Mouse (Mus musculus) effector memory CD4-positive, alpha-beta T cell, adult 5 months (primary cell): Measurements from ENCODE around the gene Hoxb4. TPM values are rescaled to one million over a fixed set of nuclear protein-coding genes. Genes with fewer than 3 reads are reported as not detected.

Experiments used
- polyA plus RNA-seq: library from polyadenylated mRNA; unstranded; fragments of 100-300 nt; shearing (Covaris generic); gene quantifications from one replicate; pipeline ENCODE4 v1.2.1, GENCODE M21; 2017

Hoxb4 gene
- 0.15 TPM for polyA plus RNA-seq

DNA sequence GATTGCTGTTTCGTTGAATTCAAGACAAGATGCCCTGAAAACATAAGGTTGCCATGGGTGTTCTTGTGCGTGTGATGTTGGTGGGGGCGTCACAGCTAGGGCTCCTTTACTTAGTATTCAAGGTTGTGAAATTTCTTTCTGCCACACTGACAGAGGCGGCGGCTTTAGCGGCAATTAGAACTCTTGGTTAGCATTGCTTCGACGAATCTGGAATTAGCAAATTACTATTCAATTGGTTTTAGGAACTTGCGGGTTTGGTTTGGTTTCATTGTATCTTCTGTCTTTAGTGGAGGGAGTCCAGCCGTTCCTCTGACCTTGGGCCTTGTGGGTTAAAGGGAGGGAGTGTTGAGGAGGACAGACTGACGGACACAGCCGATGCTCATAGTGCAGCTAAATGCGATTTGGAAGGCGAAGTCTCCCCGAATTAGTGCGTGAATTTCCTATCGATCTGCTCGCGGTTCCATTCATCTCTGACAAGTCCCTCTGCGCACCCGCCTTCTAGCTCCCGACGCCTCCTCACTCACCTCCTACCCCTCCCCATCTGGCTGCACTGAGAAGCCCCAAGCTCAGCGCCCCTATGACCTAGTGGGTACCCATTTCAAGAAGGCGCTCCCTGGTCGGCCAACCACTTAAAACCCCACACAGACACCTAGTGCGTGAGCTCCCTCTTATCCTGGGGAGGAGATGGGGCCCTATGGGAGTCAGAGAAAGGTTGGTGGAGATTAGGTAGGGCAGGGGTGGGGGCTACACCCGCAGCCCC is at the start of gene Hoxb4:
Gene Hoxb4 (plus strand): TSS at position 660 of the 760 bp plus-strand sequence.

DNA sequence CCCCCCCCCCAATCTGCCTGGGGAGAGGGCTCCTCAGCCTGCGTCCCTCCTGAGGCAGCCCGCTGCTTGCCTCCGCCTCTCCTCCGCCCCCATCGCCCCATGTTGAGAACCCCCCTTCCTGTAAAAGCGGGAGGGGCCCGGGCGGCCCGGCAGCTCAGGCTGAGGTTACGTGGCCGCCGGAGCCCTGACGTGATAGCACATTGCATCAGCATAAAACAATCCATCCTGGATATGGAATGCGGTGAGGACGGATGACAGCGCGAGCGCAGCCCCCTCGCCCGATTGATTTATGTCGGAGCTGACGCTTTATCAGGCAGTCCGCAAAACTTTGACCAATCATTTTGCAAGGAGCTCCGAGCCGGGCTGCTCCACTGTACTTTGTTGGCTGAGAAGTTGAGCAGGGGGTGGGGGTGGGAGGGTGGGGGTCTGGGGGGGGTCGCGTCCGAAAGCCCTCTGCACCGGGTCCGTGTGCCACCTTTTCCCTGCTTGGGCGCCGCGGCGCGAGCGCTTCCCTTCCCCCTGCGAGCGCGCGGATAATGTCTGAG is 47.0 kb upstream of the Hoxb4 start, which contains the start of gene Hoxb9:
Gene Hoxb9 (plus strand): TSS at position 462 of the 545 bp plus-strand sequence.

DNA sequence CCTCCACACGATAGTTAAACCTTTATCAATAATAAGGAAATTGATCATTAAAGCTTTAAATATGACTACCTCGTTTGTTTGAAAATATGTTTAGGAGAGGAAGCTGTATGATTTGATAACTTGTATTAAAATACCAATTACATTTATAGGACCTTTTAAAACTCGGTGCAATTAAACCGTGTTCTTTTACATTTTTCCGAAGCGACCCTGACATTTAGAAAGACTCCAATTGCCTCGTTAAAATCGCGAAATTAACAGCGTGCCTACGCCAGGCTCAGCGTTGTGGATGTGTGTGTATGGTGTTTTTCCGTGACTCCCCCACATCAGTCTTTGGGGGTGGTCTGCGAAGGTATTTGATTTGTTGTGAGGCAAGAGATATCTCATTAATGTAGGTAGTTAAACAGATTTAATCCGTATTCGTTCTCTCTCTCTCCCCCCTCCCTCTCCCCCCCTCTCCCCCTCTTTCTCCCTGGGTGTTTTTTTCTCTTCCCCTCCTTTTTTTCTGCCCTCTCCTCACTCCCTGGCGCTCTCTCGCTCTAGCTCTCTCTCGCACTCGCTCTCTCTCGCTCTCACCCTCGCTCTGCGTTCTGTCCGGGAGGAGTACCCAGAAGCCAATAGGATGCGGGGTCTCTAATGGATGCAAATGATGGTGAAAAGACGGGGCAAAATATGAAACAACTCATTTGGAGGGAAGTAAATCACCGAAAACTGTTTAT is 36.1 kb upstream of the Hoxb4 start, which contains the start of gene Hoxb8:
Gene Hoxb8 (plus strand): TSS at position 51 of the 716 bp plus-strand sequence.

DNA sequence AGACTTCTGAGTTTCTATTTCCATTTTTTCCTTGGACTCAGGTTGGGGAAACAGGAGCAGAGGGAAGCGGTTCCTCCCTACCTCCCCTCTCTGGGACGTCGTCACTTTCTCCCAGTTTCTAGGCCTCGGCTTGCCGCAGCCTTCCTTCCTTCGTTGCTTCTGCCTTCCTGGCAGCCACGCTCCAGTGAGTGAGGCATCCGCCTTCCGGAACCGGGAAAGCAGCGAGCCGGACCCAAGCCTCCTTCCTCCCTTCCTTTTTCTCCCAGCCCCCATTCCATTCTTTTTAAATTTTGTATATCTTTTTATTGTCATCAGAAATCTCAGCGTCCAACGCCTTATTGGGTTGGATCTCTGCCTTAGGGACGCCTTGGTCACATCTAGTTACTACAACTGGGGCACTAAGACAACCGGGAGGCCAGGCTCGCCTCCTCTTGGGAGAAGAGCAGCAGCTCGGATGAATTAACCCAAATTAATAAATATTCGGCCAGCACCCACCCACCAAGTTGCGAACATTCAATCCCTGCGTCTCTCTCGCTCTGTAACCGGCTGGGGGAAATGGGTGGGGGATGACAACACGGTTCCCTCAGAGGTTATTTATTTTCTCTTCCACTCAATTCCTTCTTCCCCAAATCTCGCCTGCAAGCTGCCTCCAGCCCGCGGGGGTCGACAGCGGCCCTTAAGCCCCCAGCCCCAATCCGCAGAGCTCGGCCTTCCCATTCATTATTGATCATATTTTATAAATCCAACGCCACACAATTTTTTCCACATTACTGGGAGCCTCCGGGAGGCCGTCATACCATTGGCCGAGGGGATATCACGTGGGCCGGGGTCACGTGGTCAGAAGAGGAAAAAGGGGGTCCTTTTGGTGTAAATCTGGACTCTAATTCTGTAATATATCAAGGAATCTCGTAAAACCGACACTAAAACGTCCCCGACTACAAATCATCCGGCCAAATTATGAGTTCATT is 32.0 kb upstream of the Hoxb4 start, which contains the start of gene Hoxb7:
Gene Hoxb7 (plus strand): TSS at position 853 of the 968 bp plus-strand sequence.

DNA sequence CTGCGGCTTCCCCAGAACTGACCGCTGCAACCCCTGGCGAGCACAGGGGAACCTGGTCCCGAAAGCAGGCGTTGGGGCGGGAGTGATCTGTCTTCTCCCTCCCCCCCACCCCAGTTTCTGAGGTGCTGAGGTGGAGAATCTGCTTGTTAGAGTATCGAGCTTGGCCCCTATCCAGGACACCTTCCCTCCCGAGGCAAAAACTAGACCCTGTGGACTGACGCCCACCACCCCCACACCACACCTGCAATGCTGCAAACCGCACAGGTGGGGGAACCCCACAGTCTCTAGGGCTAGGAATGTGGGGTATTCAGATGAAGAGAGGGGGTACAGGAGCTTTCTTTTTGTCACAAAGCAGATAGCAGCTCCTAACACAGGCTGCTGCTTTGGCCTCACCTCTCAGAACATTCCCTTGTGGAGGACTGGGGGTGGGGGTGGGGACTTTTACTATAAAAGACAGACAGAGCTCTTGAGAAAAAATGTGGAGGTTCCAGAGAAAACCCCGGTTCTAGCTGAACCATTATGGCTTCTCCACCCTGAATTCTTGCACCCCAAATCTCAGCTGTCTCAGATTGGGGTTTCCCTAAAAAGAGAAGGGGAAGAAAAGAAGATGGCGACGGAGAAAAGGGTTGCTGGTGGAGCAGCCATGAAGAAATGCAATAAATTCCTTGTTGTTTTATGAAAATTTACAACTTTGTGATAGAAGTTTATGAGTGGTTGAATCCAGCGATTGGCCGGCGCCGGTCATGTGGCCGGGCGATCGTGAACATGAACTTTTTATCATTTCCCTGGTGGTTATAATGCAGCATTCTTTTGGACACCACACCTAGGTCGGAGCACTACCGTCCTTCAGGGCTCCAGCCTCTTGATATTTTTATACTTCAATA is 26.1 kb upstream of the Hoxb4 start, which contains the start of gene Hoxb6:
Gene Hoxb6 (plus strand): TSS at position 796 of the 884 bp plus-strand sequence.

DNA sequence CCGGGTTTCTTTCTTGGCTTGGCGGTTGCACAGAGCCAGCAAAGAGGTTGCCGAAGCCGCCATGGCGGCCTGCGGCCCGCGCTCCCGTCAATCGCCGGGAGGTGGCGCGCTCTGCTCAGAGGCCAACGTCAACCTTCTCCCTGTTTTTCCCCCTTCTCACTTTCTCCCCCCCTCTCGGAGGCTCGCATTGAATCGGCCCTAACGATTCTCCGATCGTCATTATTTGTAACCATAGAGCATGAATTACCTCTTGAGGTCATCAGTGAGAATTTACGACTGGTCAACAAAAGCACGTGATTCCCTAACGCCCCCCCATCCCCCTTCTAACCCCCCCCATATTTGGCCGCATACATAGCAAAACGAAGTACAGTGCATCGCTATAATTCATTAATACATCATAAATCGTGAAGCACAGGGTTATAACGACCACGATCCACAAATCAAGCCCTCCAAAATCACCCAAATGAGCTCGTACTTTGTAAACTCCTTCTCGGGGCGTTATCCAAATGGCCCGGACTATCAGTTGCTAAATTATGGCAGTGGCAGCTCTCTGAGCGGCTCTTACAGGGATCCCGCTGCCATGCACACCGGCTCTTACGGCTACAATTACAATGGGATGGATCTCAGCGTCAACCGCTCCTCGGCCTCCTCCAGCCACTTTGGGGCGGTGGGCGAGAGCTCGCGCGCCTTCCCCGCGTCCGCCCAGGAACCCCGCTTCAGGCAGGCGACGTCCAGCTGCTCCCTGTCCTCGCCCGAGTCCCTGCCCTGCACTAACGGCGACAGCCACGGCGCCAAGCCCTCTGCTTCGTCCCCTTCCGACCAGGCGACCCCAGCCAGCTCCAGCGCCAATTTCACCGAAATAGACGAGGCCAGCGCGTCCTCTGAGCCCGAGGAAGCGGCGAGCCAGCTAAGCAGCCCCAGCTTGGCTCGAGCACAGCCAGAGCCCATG is 14.6 kb upstream of the Hoxb4 start, which contains the start of gene Hoxb5:
Gene Hoxb5 (plus strand): TSS at position 186 of the 949 bp plus-strand sequence.

DNA sequence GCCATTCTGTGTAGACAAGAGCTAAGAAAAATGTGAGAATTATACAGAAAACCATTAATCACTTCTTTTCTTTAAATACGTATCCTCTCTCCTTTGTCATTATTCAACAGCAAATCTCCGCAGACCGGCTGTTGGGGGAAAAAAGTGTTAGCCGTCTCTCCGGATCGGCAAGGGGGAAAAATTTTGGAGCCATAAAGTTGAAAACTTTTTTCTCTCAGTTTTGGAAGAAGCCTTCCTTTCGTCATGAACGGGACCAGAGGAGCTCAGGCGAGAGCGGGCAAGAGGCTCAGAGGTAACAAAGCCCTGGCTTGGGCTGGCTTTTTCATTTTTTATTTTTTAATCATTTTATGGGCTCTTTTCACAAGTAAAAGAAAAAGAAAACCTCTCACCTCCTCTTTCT is 5.1 kb downstream of the Hoxb4 start, which contains the start of gene Hoxb3:
Gene Hoxb3 (plus strand): TSS at position 173 of the 400 bp plus-strand sequence.

DNA sequence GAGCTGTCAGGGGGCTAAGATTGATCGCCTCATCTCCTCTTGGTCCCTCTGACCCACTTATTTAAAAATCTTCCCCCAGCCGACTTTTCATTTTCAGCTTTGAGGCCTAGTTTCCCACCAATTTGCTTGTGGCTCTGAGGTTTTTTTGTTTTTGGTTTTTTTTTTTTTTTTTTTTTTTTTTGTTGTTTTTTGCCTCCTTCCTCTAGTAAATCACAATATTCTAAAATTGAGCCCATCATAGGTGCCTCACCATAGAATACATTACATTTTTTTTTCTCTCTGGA is 32.2 kb downstream of the Hoxb4 start, which contains the start of gene Hoxb2:
Gene Hoxb2 (plus strand): TSS at position 185 of the 284 bp plus-strand sequence.

DNA sequence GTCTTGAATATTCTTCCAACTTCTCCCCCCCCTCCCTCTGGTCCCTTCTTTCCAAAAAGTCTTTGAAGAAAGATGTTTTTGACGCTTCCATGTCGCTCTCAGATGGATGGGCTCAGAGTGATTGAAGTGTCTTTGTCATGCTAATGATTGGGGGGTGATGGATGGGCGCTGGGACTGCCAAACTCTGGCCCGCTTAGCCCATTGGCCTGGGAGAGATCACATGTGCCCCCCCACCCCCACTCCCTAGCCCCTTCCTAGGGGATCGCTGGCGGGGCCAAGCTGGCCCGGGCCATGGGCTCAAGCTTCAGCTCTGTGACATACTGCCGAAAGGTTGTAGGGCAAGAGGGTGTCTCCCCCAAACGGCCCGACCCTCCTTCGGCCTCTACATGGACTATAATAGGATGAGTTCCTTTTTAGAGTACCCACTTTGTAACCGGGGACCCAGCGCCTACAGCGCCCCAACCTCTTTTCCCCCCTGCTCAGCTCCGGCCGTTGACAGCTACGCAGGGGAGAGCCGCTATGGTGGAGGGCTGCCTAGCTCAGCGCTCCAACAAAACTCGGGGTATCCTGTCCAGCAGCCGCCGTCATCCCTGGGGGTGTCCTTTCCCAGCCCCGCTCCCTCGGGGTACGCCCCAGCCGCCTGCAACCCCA is 47.5 kb downstream of the Hoxb4 start, which contains the start of gene Hoxb1:
Gene Hoxb1 (plus strand): TSS at position 312 of the 651 bp plus-strand sequence.

Other genes starting within 250 kb of the Hoxb4 start
- gene Atp5g1, start 242.6 kb upstream of the Hoxb4 start, polyA plus RNA-seq, result 233 TPM
- gene Calcoco2, start 206.3 kb upstream of the Hoxb4 start, polyA plus RNA-seq, result not detected
- not detected for gene Ttll6, start 184.5 kb upstream of the Hoxb4 start, polyA plus RNA-seq
- not detected for gene Hoxb13, start 124.0 kb upstream of the Hoxb4 start, polyA plus RNA-seq
- gene Hoxb9, start 46.8 kb upstream of the Hoxb4 start, polyA plus RNA-seq, result not detected
- not detected for gene Hoxb8, start 36.4 kb upstream of the Hoxb4 start, polyA plus RNA-seq
- not detected for gene Hoxb7, start 31.6 kb upstream of the Hoxb4 start, polyA plus RNA-seq
- gene Hoxb6, start 25.8 kb upstream of the Hoxb4 start, polyA plus RNA-seq, result not detected
- gene Hoxb5, start 14.9 kb upstream of the Hoxb4 start, polyA plus RNA-seq, result 0.17 TPM
- not detected for gene Hoxb3, start 5.1 kb downstream of the Hoxb4 start, polyA plus RNA-seq
- not detected for gene Hoxb2, start 32.3 kb downstream of the Hoxb4 start, polyA plus RNA-seq
- gene Hoxb1, start 47.5 kb downstream of the Hoxb4 start, polyA plus RNA-seq, result not detected
- gene Skap1, start 146.3 kb downstream of the Hoxb4 start, polyA plus RNA-seq, result 639 TPM